Mouse (Mus musculus): ENCODE data around the gene Itgb7. TPM values are rescaled to one million over a fixed set of nuclear protein-coding genes. Genes with fewer than 3 reads are reported as not detected.
A peak's percentile ranks its signal among the peaks of the same experiment; 100 is the strongest.

The Itgb7 gene
- polyA plus RNA-seq, 1 experiment from 2014 or later, result 1.3 TPM

GRCm38 (mm10) chr15:102209114-102209513, 22.6 kb downstream of the Itgb7 start:
- Histone ChIP-seq H3K36me3 (ENCODE audit: control insufficient read depth, insufficient read depth, low read length) (peaks cover 16% of the 10 kb centered on the region), H3K9me3 (ENCODE audit: control insufficient read depth, low read length) (no peaks in the 10 kb centered on the region), H3K4me2 (ENCODE audit: low read depth) (no peak overlapping the region), H3K9ac (ENCODE audit: low read length) (no peak overlapping the region), H3K4me3 (ENCODE audit: low read depth, low read length) (no peak overlapping the region), H3K4me1 (ENCODE audit: control insufficient read depth, insufficient read depth, low read length) (peaks cover 11% of the 10 kb centered on the region), H3K27ac (ENCODE audit: low read depth, low read length) (no peak overlapping the region), H3K27me3 (ENCODE audit: control insufficient read depth, insufficient read depth, low read length) (no peaks in the 10 kb centered on the region)
- WGBS, result 90% methylated on average over 8 of the region's 8 CpGs
- no peak for DNase-seq (ENCODE audit: low spot score)
- no peak for ATAC-seq (ENCODE audit: insufficient read depth, low FRiP score, low TSS enrichment)

- Histone ChIP-seq H3K27ac (ENCODE audit: low read depth, low read length) (no peak overlapping the region), H3K4me1 (ENCODE audit: control insufficient read depth, insufficient read depth, low read length) (peaks cover 11% of the 10 kb centered on the region), H3K9ac (ENCODE audit: low read length) (no peak overlapping the region), H3K36me3 (ENCODE audit: control insufficient read depth, insufficient read depth, low read length) (peaks cover 14% of the 10 kb centered on the region), H3K9me3 (ENCODE audit: control insufficient read depth, low read length) (no peaks in the 10 kb centered on the region), H3K4me2 (ENCODE audit: low read depth) (no peak overlapping the region), H3K4me3 (ENCODE audit: low read depth, low read length) (no peak overlapping the region), H3K27me3 (ENCODE audit: control insufficient read depth, insufficient read depth, low read length) (no peaks in the 10 kb centered on the region)
- 89% methylated on average over 9 of the region's 9 CpGs for WGBS
- DNase-seq (ENCODE audit: low spot score) (no peak), ATAC-seq (ENCODE audit: insufficient read depth, low FRiP score, low TSS enrichment) (no peak)
Observed at GRCm38 (mm10) chr15:102208092-102208561, 23.6 kb downstream of the Itgb7 start.

- no peak overlapping the region for H3K4me2 ChIP-seq (ENCODE audit: low read depth)
- no peaks in the 10 kb centered on the region for H3K27me3 ChIP-seq (ENCODE audit: control insufficient read depth, insufficient read depth, low read length)
- H3K36me3 ChIP-seq (ENCODE audit: control insufficient read depth, insufficient read depth, low read length), result peaks cover 9% of the 10 kb centered on the region
- H3K4me1 ChIP-seq (ENCODE audit: control insufficient read depth, insufficient read depth, low read length), result peaks cover 13% of the 10 kb centered on the region
- 84% methylated on average over 3 of the region's 3 CpGs for WGBS
- no peak overlapping the region for H3K27ac ChIP-seq (ENCODE audit: low read depth, low read length)
- H3K9me3 ChIP-seq (ENCODE audit: control insufficient read depth, low read length), result no peaks in the 10 kb centered on the region
- H3K4me3 ChIP-seq (ENCODE audit: low read depth, low read length), result no peak overlapping the region
- H3K9ac ChIP-seq (ENCODE audit: low read length), result no peak overlapping the region
- DNase-seq (ENCODE audit: low spot score) (no peak), ATAC-seq (ENCODE audit: insufficient read depth, low FRiP score, low TSS enrichment) (no peak)
Observed at GRCm38 (mm10) chr15:102207351-102207750, 24.4 kb downstream of the Itgb7 start.

DNA sequence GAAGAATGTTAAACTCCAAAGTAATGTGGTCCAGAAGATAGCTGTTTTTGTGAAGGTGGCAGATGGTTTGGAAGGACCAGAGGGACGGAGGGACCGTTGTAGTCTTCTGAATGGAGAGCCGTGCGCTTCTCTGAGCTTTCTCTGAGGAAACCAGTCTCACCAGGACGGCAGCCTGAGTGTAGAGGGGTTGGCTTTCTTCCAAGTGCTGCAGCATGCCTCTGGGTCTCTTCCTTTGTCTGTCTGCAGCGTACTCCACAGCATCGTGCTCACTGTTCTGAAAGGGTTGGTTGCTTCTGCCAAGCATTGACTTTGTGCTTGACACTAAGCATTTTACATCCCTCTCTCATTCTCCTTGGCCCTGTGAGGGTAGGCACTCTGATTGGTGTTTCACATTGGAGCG, 26.0 kb downstream of the Itgb7 start:
- Histone ChIP-seq H3K4me1 (ENCODE audit: control insufficient read depth, insufficient read depth, low read length) (peaks cover 13% of the 10 kb centered on the region), H3K4me3 (ENCODE audit: low read depth, low read length) (peak overlapping the region; percentile 6), H3K36me3 (ENCODE audit: control insufficient read depth, insufficient read depth, low read length) (peaks cover 9% of the 10 kb centered on the region), H3K9me3 (ENCODE audit: control insufficient read depth, low read length) (no peaks in the 10 kb centered on the region), H3K9ac (ENCODE audit: low read length) (peak overlapping the region; percentile 2; the same call in 1 of the 2 replicates), H3K4me2 (ENCODE audit: low read depth) (peak overlapping the region; percentile 50), H3K27me3 (ENCODE audit: control insufficient read depth, insufficient read depth, low read length) (no peaks in the 10 kb centered on the region), H3K27ac (ENCODE audit: low read depth, low read length) (no peak overlapping the region)
- WGBS, result 71% methylated on average over 8 of the region's 8 CpGs
- no peak for ATAC-seq (ENCODE audit: insufficient read depth, low FRiP score, low TSS enrichment)
- DNase-seq (ENCODE audit: low spot score), result no peak

GRCm38 (mm10) chr15:102204674-102205505, 26.9 kb downstream of the Itgb7 start, which contains the start of gene Csad:
TSS of gene Csad (minus strand) at chr15:102204724.
- Histone ChIP-seq H3K9me3 (ENCODE audit: control insufficient read depth, low read length) (no peaks in the 10 kb centered on the region), H3K4me2 (ENCODE audit: low read depth) (peak within 1 kb of the TSS; percentile 50), H3K36me3 (ENCODE audit: control insufficient read depth, insufficient read depth, low read length) (peaks cover 7% of the 10 kb centered on the region; the same call in 1 of the 2 replicates), H3K27ac (ENCODE audit: low read depth, low read length) (peak within 1 kb of the TSS; percentile 99), H3K4me1 (ENCODE audit: control insufficient read depth, insufficient read depth, low read length) (peaks cover 13% of the 10 kb centered on the region), H3K9ac (ENCODE audit: low read length) (peak within 1 kb of the TSS; percentile 96), H3K27me3 (ENCODE audit: control insufficient read depth, insufficient read depth, low read length) (no peaks in the 10 kb centered on the region), H3K4me3 (ENCODE audit: low read depth, low read length) (peak within 1 kb of the TSS; percentile 92)
- WGBS, result 64% methylated on average over 19 of the region's 19 CpGs
- ATAC-seq (ENCODE audit: insufficient read depth, low FRiP score, low TSS enrichment) (no peak), DNase-seq (ENCODE audit: low spot score) (no peak)

DNA sequence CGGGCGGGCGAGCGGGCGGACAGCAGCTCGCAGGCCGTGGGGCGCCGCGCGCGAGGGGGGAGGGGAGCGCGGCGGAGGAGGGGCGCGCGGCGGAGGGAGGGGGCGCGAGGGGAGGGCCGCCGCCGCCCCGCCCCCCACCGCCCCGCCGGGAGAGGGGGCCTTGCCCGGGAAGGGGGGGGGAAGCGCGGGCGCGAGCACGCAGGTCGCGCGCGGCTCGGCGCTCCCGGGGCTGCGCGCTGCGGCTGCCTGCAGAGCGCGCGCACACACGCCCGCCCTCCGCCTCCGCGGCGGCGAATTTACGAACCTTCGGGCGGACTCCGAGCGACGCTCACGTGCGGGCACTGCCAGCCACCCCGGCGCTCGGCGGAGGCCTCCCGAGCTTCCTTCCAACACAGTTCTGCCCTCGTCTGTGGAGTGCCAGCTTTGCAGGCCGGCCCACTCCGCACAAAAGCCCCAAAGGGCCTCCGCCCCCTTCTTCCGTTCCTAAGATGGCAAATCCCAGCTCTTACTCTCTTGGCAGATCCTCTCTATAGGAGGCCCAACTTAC, 27.8 kb downstream of the Itgb7 start:
- ATAC-seq (ENCODE audit: insufficient read depth, low FRiP score, low TSS enrichment) (0 out of 2 replicates have a peak, but pooled peaks have one; percentile 24), DNase-seq (ENCODE audit: low spot score) (peak; percentile 74)
- H3K27me3 ChIP-seq (ENCODE audit: control insufficient read depth, insufficient read depth, low read length), result no peaks in the 10 kb centered on the region
- H3K9me3 ChIP-seq (ENCODE audit: control insufficient read depth, low read length), result no peaks in the 10 kb centered on the region
- peak overlapping the region; percentile 92 for H3K4me3 ChIP-seq (ENCODE audit: low read depth, low read length)
- H3K36me3 ChIP-seq (ENCODE audit: control insufficient read depth, insufficient read depth, low read length), result peaks cover 4% of the 10 kb centered on the region; the same call in 1 of the 2 replicates
- H3K9ac ChIP-seq (ENCODE audit: low read length), result peak overlapping the region; percentile 96
- H3K27ac ChIP-seq (ENCODE audit: low read depth, low read length), result peak overlapping the region; percentile 99
- under 1% methylated on average over 37 of the region's 72 CpGs for WGBS
- peaks cover 13% of the 10 kb centered on the region for H3K4me1 ChIP-seq (ENCODE audit: control insufficient read depth, insufficient read depth, low read length)
- H3K4me2 ChIP-seq (ENCODE audit: low read depth), result peak overlapping the region; percentile 50

GRCm38 (mm10) chr15:102202971-102203834, 28.5 kb downstream of the Itgb7 start, which contains the start of gene Zfp740:
TSS of gene Zfp740 (plus strand) at chr15:102203249.
- H3K27me3 ChIP-seq (ENCODE audit: control insufficient read depth, insufficient read depth, low read length), result no peaks in the 10 kb centered on the region
- DNase-seq (ENCODE audit: low spot score), result peak; percentile 98
- peak; percentile 94 for ATAC-seq (ENCODE audit: insufficient read depth, low FRiP score, low TSS enrichment)
- H3K9me3 ChIP-seq (ENCODE audit: control insufficient read depth, low read length), result no peaks in the 10 kb centered on the region
- H3K27ac ChIP-seq (ENCODE audit: low read depth, low read length), result peak within 1 kb of the TSS; percentile 99
- peak within 1 kb of the TSS; percentile 50 for H3K4me2 ChIP-seq (ENCODE audit: low read depth)
- peak within 1 kb of the TSS; percentile 96 for H3K9ac ChIP-seq (ENCODE audit: low read length)
- H3K4me1 ChIP-seq (ENCODE audit: control insufficient read depth, insufficient read depth, low read length), result peaks cover 13% of the 10 kb centered on the region
- WGBS, result under 1% methylated on average over 55 of the region's 68 CpGs
- peak within 1 kb of the TSS; percentile 92 for H3K4me3 ChIP-seq (ENCODE audit: low read depth, low read length)
- peaks cover 2% of the 10 kb centered on the region; the same call in 1 of the 2 replicates for H3K36me3 ChIP-seq (ENCODE audit: control insufficient read depth, insufficient read depth, low read length)

GRCm38 (mm10) chr15:102198841-102199240, 32.9 kb downstream of the Itgb7 start:
- DNase-seq (ENCODE audit: low spot score) (no peak), ATAC-seq (ENCODE audit: insufficient read depth, low FRiP score, low TSS enrichment) (no peak)
- Histone ChIP-seq H3K9me3 (ENCODE audit: control insufficient read depth, low read length) (no peaks in the 10 kb centered on the region), H3K9ac (ENCODE audit: low read length) (no peak overlapping the region), H3K27me3 (ENCODE audit: control insufficient read depth, insufficient read depth, low read length) (no peaks in the 10 kb centered on the region), H3K36me3 (ENCODE audit: control insufficient read depth, insufficient read depth, low read length) (no peaks in the 10 kb centered on the region), H3K4me2 (ENCODE audit: low read depth) (no peak overlapping the region), H3K4me3 (ENCODE audit: low read depth, low read length) (no peak overlapping the region), H3K27ac (ENCODE audit: low read depth, low read length) (no peak overlapping the region), H3K4me1 (ENCODE audit: control insufficient read depth, insufficient read depth, low read length) (0 out of 2 replicates have a peak, but pooled peaks cover 3% of the 10 kb centered on the region)
- WGBS, result 90% methylated on average over 4 of the region's 4 CpGs

All from neural tube, embryonic 11.5 days (tissue).